Mouse (Mus musculus) activated CD4-positive, CD25-positive, alpha-beta regulatory T cell (primary cell): ENCODE data around the gene C2cd4c. TPM values are rescaled to one million over a fixed set of nuclear protein-coding genes. Genes with fewer than 3 reads are reported as not detected.

Experiments used
- polyA plus RNA-seq, 2 experiments: library from polyadenylated mRNA; unstranded; fragments of 100-300 nt; shearing (Covaris generic); gene quantifications; one replicate each; pipeline ENCODE4 v1.2.1; 2017

C2cd4c gene
- not detected for polyA plus RNA-seq

DNA sequence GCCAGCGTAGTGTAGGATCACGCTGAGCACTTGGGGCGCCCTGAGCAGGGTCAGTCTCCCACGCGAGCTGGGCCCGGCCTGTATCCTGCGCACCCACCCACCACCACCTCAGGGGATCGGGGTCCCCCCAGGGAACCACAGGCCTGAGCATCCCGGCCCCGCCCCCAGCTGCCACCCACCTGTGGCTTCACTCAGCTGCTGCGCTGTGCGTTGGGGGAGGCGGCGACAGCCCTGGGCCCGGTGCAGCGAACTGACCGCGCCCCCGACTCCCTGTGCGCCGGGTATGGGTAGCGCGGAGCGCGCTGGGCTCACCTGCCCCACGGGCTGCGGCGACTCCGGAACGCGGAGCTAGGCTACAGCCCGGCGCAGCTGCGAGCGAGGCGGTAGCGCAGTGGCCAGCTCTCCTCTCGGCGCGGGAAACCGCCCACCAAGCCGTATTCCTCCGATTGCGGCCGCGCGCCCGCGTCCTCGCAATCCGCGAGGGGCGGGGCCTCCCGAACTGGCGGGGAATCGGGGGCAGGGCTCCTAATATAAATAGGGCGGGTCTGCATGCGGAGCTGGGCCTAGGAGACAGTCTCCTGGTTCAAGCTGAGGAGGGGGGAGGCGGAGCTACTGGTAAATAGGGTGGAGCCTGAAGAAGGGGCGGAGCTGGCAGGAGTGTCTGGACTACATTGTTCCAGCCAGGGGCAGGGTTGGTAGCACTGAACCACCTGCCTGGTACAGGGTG lies at the start of gene C2cd4c:
C2cd4c (minus strand) TSS at position 448 of the 727 bp plus-strand sequence.

DNA sequence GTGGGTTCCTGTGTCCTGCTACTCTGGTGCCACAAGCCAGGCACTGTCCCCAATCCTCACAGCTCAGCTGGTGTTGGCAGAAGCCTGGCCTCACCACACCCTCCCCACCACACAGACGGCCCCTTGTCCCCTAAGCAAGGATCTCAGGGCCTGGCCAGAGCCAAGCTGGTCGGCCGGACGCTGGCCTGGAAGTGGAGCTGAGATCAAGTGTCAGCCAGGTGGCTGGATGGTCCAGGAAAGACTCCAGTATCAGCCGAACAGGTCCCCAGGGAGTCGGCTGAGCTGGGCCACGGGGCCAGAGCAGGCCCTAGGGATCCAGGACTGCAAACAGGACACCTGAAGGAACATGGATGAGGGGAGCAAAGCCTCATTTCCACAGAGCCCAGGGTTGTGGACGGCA lies 31.9 kb upstream of the C2cd4c start, which contains the start of gene Odf3l2:
Odf3l2 (minus strand) TSS at position 28 of the 400 bp plus-strand sequence.

DNA sequence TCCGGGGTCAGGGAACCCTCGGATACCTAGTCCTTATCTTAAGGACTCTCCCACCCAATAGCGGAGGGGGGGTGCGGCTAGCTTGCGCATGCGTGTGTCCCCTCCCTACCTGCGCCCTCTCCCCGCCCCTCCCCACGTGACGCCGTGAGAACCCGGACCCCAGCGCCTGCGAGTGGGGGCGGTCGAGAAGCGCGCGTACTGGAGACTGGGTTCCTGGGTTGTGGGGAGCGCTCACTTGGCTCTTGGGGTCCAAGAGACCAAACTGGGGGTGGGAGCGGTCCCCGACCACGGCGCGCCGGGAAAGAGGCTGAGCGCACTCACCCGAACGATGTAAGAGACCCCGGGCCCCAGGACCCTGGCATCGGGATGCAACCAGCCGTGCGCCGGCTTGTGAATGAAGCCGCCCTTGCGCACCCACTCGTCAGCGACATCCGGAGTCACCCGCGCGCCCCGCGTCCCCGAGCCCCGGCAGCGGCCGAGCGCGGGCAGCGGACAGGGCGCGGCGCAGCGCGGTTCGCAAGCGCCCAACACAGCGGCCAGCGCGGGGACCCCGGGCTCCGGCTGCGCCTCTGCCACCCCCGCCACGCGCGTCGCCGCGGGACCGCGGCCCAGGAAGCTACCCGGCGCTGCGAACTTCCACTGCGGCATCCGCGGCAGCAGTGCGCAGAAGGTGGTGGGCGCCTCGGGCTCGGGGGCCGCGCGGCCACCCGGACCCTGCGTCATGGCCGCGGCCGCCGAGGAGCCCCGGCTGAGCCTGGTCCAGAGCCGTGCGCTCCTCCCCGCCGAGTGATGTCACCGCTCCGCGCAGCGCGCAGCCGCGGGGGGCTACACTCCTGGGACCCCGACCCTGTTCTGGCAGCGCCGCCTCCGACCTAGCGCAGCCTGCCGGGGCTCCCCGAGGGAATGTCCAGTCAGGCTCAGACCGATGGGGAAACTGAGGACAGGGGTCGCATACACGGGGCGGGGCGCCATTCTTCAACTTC lies 23.6 kb upstream of the C2cd4c start, which contains the start of gene Shc2:
Shc2 (minus strand) TSS at position 791 of the 983 bp plus-strand sequence.

DNA sequence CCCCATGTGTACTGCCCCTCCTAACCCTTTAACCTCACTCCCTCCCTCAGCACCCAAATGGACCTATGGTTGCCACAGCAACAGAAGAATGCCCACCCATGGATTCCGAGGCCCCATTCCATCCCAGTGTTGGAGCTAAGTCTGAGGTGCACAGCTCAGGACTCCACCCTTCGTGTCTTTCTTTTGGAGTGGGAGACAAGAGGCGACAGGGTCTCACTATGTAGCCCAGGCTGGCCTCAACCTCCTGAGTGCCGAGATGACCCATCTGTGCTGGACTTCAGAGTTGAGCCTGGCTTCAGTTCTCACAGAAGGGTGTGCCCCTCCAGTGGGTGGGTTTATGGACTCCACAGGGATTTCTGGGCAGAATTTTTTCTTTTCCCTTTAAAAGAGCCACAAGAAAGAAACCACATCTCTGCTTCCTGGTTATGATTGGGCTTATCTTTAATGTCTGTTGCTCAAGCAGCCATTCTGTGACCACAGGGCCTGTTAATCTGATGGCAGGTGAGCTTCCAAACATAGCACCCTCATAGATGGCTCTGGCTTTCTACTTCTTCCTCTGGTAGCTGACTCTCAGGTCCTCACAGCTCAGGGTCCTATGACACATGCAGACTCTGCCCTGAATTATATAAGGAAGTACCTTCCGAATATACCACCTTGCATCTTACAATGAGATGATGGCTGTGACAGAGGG lies 26.6 kb downstream of the C2cd4c start, which contains the start of gene Theg:
Theg (minus strand) TSS at position 271 of the 691 bp plus-strand sequence.

Other genes starting within 250 kb of the C2cd4c start
- gene Vmn2r83, start 145.3 kb downstream of the C2cd4c start, polyA plus RNA-seq = under 1 TPM in 1 of 2 experiments, not detected in 1; 0.09 TPM
- 1 to 10 TPM; 3.2 to 4.2 TPM for gene Plpp2, start 80.2 kb downstream of the C2cd4c start, polyA plus RNA-seq
- gene Mier2, start 58.8 kb downstream of the C2cd4c start, polyA plus RNA-seq = 10 to 100 TPM; 30.9 to 33.0 TPM
- gene Theg, start 26.7 kb downstream of the C2cd4c start, polyA plus RNA-seq = not detected
- gene Shc2, start 23.9 kb upstream of the C2cd4c start, polyA plus RNA-seq = under 1 TPM in 1 of 2 experiments, not detected in 1; 0.05 TPM
- not detected for gene Odf3l2, start 31.7 kb upstream of the C2cd4c start, polyA plus RNA-seq
- under 1 TPM; 0.32 to 0.51 TPM for gene Madcam1, start 50.5 kb upstream of the C2cd4c start, polyA plus RNA-seq
- 10 to 100 TPM; 58.4 to 61.8 TPM for gene Tpgs1, start 55.3 kb upstream of the C2cd4c start, polyA plus RNA-seq
- 100 to 1,000 TPM; 104 to 107 TPM for gene Cdc34, start 68.2 kb upstream of the C2cd4c start, polyA plus RNA-seq
- 1 to 10 TPM; 1.2 to 1.5 TPM for gene Gzmm, start 75.0 kb upstream of the C2cd4c start, polyA plus RNA-seq
- 100 to 1,000 TPM; 226 to 283 TPM for gene Bsg, start 90.5 kb upstream of the C2cd4c start, polyA plus RNA-seq
- gene Hcn2, start 102.6 kb upstream of the C2cd4c start, polyA plus RNA-seq = under 1 TPM; 0.13 to 0.23 TPM
- gene Polrmt, start 132.6 kb upstream of the C2cd4c start, polyA plus RNA-seq = 10 to 100 TPM; 29.5 to 32.3 TPM
- under 1 TPM; 0.12 to 0.33 TPM for gene Fgf22, start 141.1 kb upstream of the C2cd4c start, polyA plus RNA-seq
- gene Rnf126, start 152.9 kb upstream of the C2cd4c start, polyA plus RNA-seq = 10 to 100 TPM; 47.0 to 58.4 TPM
- under 1 TPM; 0.55 to 0.81 TPM for gene Fstl3, start 163.2 kb upstream of the C2cd4c start, polyA plus RNA-seq
- gene Prss57, start 176.9 kb upstream of the C2cd4c start, polyA plus RNA-seq = under 1 TPM; 0.23 to 0.55 TPM
- gene Palm, start 179.5 kb upstream of the C2cd4c start, polyA plus RNA-seq = 1 to 10 TPM; 2.1 to 3.4 TPM
- gene Misp, start 207.0 kb upstream of the C2cd4c start, polyA plus RNA-seq = 1 to 10 TPM in 1 of 2 experiments, not detected in 1; 1.1 TPM
- 100 to 1,000 TPM; 242 to 297 TPM for gene Ptbp1, start 240.4 kb upstream of the C2cd4c start, polyA plus RNA-seq